Mouse (Mus musculus): ENCODE results near the gene Sf1.

GRCm38 (mm10) chr19:6354030-6354429, 9.5 kb upstream of the Sf1 start:
- TF ChIP-seq CTCF (IDR thresholded peaks at IDR 0.05; ENCODE audit: low read depth, low read length): no peak
- TF ChIP-seq POLR2A (IDR thresholded peaks at IDR 0.05; ENCODE audit: insufficient read depth, low read length): no peak
- TF ChIP-seq EP300 (IDR thresholded peaks at IDR 0.05; ENCODE audit: insufficient read depth, low read depth, low read length): no peak
